Comparison of ENCODE assay signal across 10 mouse cellular contexts in genomic region chr15:25828464-25828863, GRCm38 (mm10). TPM values are rescaled to one million over a fixed set of nuclear protein-coding genes. Genes with fewer than 3 reads are reported as not detected.
DNase-seq lines count a peak whose midpoint lies in the region; ATAC-seq and TF ChIP-seq lines count a peak whose summit lies in the region.
"Had no signal": no experiment of that assay in that cellular context is flagged by ENCODE, and none has a peak within 500 bp of the region (broad histone marks: within the 10 kb centered on the region; RNA-seq: fewer than 3 reads in every experiment).

No protein-coding gene starts in this region.

- no peaks in the 10 kb centered on the region for H3K4me1 ChIP-seq in midbrain, embryonic 15.5 days
- H3K4me1 ChIP-seq: forebrain, embryonic 15.5 days; limb, embryonic 15.5 days had no signal

- no peaks in the 10 kb centered on the region for H3K79me2 ChIP-seq in myocyte (ENCODE audit: control insufficient read depth, insufficient read depth)

- WGBS in midbrain, embryonic 15.5 days = 80% methylated on average over 10 of the region's 10 CpGs

- DNase-seq in A20 (ENCODE audit: low read depth, low spot score) = peak; percentile 66
- DNase-seq in CD4-positive helper T cell, adult 2 months (ENCODE audit: low read depth, low spot score) = peak; percentile 69
- no peak for DNase-seq in urinary bladder, postnatal 10 days (ENCODE audit: low spot score)
- DNase-seq in adrenal gland, postnatal 36 days = no peak
- DNase-seq: right cerebral cortex, postnatal 14 days had no signal

- peak; percentile 82 for ATAC-seq in granulocyte monocyte progenitor cell, adult 5-6 weeks (replicated peaks; ENCODE audit: poor library complexity, severe bottlenecking)
- ATAC-seq in midbrain, embryonic 15.5 days (replicated peaks) = no peak
- ATAC-seq: forebrain, embryonic 15.5 days had no signal

- H3K36me3 ChIP-seq in myocyte (ENCODE audit: control insufficient read depth, insufficient read depth) = no peaks in the 10 kb centered on the region
- no peaks in the 10 kb centered on the region for H3K36me3 ChIP-seq in midbrain, embryonic 15.5 days (replicated peaks)
- H3K36me3 ChIP-seq: forebrain, embryonic 15.5 days; limb, embryonic 15.5 days had no signal

- H3K9me3 ChIP-seq in midbrain, embryonic 15.5 days = no peaks in the 10 kb centered on the region
- H3K9me3 ChIP-seq: forebrain, embryonic 15.5 days; limb, embryonic 15.5 days had no signal

- no peaks in the 10 kb centered on the region for H3K27me3 ChIP-seq in myocyte (ENCODE audit: control insufficient read depth, insufficient read depth, insufficient read length)
- H3K27me3 ChIP-seq in midbrain, embryonic 15.5 days (replicated peaks) = no peaks in the 10 kb centered on the region
- H3K27me3 ChIP-seq: forebrain, embryonic 15.5 days; limb, embryonic 15.5 days had no signal

- no peak overlapping the region for H3ac ChIP-seq in myocyte (ENCODE audit: control insufficient read depth, insufficient read length)

- no peak overlapping the region for H3K4me2 ChIP-seq in myocyte (ENCODE audit: low read depth)
- H3K4me2 ChIP-seq in midbrain, embryonic 15.5 days = no peak overlapping the region
- H3K4me2 ChIP-seq: forebrain, embryonic 15.5 days; limb, embryonic 15.5 days had no signal

- no peak for TF ChIP-seq POLR2A in myocyte (IDR thresholded peaks at IDR 0.05; ENCODE audit: insufficient read length, low read depth)

- H3K4me3 ChIP-seq in myocyte = no peak overlapping the region
- no peak overlapping the region for H3K4me3 ChIP-seq in midbrain, embryonic 15.5 days
- H3K4me3 ChIP-seq: forebrain, embryonic 15.5 days; limb, embryonic 15.5 days had no signal

- H3K27ac ChIP-seq in midbrain, embryonic 15.5 days = no peak overlapping the region
- H3K27ac ChIP-seq: forebrain, embryonic 15.5 days; limb, embryonic 15.5 days had no signal

- H3K9ac ChIP-seq in midbrain, embryonic 15.5 days = no peak overlapping the region
- H3K9ac ChIP-seq: forebrain, embryonic 15.5 days; limb, embryonic 15.5 days had no signal

TF ChIP-seq in myocyte, 11 proteins besides CTCF, POLR2A, EP300 and RAD21:
- TF ChIP-seq MYOG (IDR thresholded peaks at IDR 0.05; ENCODE audit: control insufficient read depth in 1 of 3, insufficient read depth in 1 of 3, insufficient read length in 2 of 3, low read depth in 2 of 3) (no peak), POLR2AphosphoS2 (IDR thresholded peaks at IDR 0.05; ENCODE audit: insufficient read length, low read depth) (no peak), CEBPB (IDR thresholded peaks at IDR 0.05; ENCODE audit: insufficient read depth, poor library complexity, severe bottlenecking) (no peak), MYOD1 (IDR thresholded peaks at IDR 0.05; ENCODE audit: control insufficient read depth in 1 of 3, insufficient read length in 2 of 3, low read depth in 2 of 3) (peak in 1 of 3 experiments; percentile 9), TCF3 (IDR thresholded peaks at IDR 0.05; ENCODE audit: insufficient read length, low read depth) (no peak), REST (IDR thresholded peaks at IDR 0.05; ENCODE audit: insufficient read depth, insufficient read length) (no peak), MAX (IDR thresholded peaks at IDR 0.05; ENCODE audit: low read depth) (no peak), USF1 (IDR thresholded peaks at IDR 0.05; ENCODE audit: low read depth) (peak; percentile 37), SRF (IDR thresholded peaks at IDR 0.05; ENCODE audit: control insufficient read depth, insufficient read length, low read depth) (no peak), E2F4 (IDR thresholded peaks at IDR 0.05; ENCODE audit: insufficient read depth) (no peak), TCF12 (IDR thresholded peaks at IDR 0.05; ENCODE audit: insufficient read depth, poor library complexity, severe bottlenecking) (no peak)

RNA-seq across cellular contexts. Expression of gene Retreg1, which starts 14.5 kb away (rescaled TPM):
- 15.5 and 23.1 TPM in 2 replicates for total RNA-seq in granulocyte monocyte progenitor cell, adult 5-6 weeks (2014; fragmentation: Nextera tagmentation)
- total RNA-seq in granulocyte monocyte progenitor cell, adult 5-6 weeks (2017) = 30.4 and 37.6 TPM in 2 replicates
- polyA plus RNA-seq in myocyte (2012; fragmentation: generic; extraction: Trizol) = 32.8 TPM
- 12.5 and 12.6 TPM in 2 replicates for polyA plus RNA-seq in midbrain, embryonic 15.5 days (2015; fragmentation: Nextera tagmentation; extraction: Ambion mirVana)
- 10 to 100 TPM; 27.3 to 49.5 TPM for total RNA-seq in adrenal gland, postnatal 36 days (2021)

Comparison
In these comparisons a context has a peak if more than half of its experiments do, and no peak if none do; other contexts are left out.
1. DNase-seq: peak in A20 (single experiment) and CD4-positive helper T cell, adult 2 months (single experiment); none in urinary bladder, postnatal 10 days (single experiment) and adrenal gland, postnatal 36 days (0 of 2).